Mouse (Mus musculus): ENCODE measurements around the gene Slc25a39. TPM values are rescaled to one million over a fixed set of nuclear protein-coding genes. Genes with fewer than 3 reads are reported as not detected.

The Slc25a39 gene
- polyA plus RNA-seq, 1 experiment from 2014 or later: 390 TPM

- WGBS (ENCODE audit: insufficient replicate concordance): 73% methylated on average over 3 of the region's 3 CpGs
- H3K4me2 ChIP-seq: peak overlapping the region; percentile 86
- peaks cover 51% of the 10 kb centered on the region for H3K4me1 ChIP-seq (replicated peaks)
- H3K36me3 ChIP-seq: peaks cover 15% of the 10 kb centered on the region
- no peaks in the 10 kb centered on the region for H3K9me3 ChIP-seq (replicated peaks)
- ATAC-seq (ENCODE audit: low read depth): no peak
- peak overlapping the region; percentile 74 for H3K9ac ChIP-seq
- peak overlapping the region; percentile 97 for H3K27ac ChIP-seq
- peak overlapping the region; percentile 87 for H3K4me3 ChIP-seq (replicated peaks)
- H3K27me3 ChIP-seq: peaks cover 9% of the 10 kb centered on the region
- no peak for DNase-seq
These were observed 2.1 kb upstream of the Slc25a39 start for GRCm38 (mm10) chr11:102409795-102410330.

- H3K27ac ChIP-seq: peak overlapping the region; percentile 97
- peaks cover 5% of the 10 kb centered on the region for H3K27me3 ChIP-seq
- H3K4me3 ChIP-seq (replicated peaks): peak overlapping the region; percentile 87
- H3K36me3 ChIP-seq: peaks cover 22% of the 10 kb centered on the region
- 36% methylated on average over 15 of the region's 15 CpGs for WGBS (ENCODE audit: insufficient replicate concordance)
- H3K9ac ChIP-seq: peak overlapping the region; percentile 74
- peaks cover 58% of the 10 kb centered on the region for H3K4me1 ChIP-seq (replicated peaks)
- H3K4me2 ChIP-seq: peak overlapping the region; percentile 86
- DNase-seq: no peak
- H3K9me3 ChIP-seq (replicated peaks): no peaks in the 10 kb centered on the region
- ATAC-seq (ENCODE audit: low read depth): no peak
These were observed 1.4 kb upstream of the Slc25a39 start for GRCm38 (mm10) chr11:102408888-102409794.

- under 1% methylated on average over 32 of the region's 32 CpGs for WGBS (ENCODE audit: insufficient replicate concordance)
- H3K4me1 ChIP-seq (replicated peaks): peaks cover 65% of the 10 kb centered on the region
- ATAC-seq (ENCODE audit: low read depth): peak; percentile 88
These were observed 664 bp upstream of the Slc25a39 start for GRCm38 (mm10) chr11:102408344-102408876.

GRCm38 (mm10) chr11:102406900-102407833, 579 bp downstream of the Slc25a39 start:
- Histone ChIP-seq H3K9ac (peak overlapping the region; percentile 96), H3K4me3 (replicated peaks) (peak overlapping the region; percentile 87), H3K9me3 (replicated peaks) (no peaks in the 10 kb centered on the region), H3K27ac (peak overlapping the region; percentile 97), H3K27me3 (peaks cover 13% of the 10 kb centered on the region), H3K36me3 (peaks cover 42% of the 10 kb centered on the region), H3K4me1 (replicated peaks) (peaks cover 71% of the 10 kb centered on the region), H3K4me2 (peak overlapping the region; percentile 86)
- under 1% methylated on average over 85 of the region's 85 CpGs for WGBS (ENCODE audit: insufficient replicate concordance)
- ATAC-seq (ENCODE audit: low read depth) (peak; percentile 67), DNase-seq (peak; percentile 88)

More at GRCm38 (mm10) chr11:102408344-102408876, 664 bp upstream of the Slc25a39 start:
- H3K36me3 ChIP-seq: peaks cover 29% of the 10 kb centered on the region
- peak overlapping the region; percentile 86 for H3K4me2 ChIP-seq
- H3K27me3 ChIP-seq: peaks cover 5% of the 10 kb centered on the region
- no peaks in the 10 kb centered on the region for H3K9me3 ChIP-seq (replicated peaks)
- peak overlapping the region; percentile 87 for H3K4me3 ChIP-seq (replicated peaks)
- peak; percentile 99 for DNase-seq
- H3K27ac ChIP-seq: peak overlapping the region; percentile 97
- H3K9ac ChIP-seq: peak overlapping the region; percentile 96

GRCm38 (mm10) chr11:102406401-102406800, 1.3 kb downstream of the Slc25a39 start:
- peaks cover 20% of the 10 kb centered on the region for H3K27me3 ChIP-seq
- H3K9ac ChIP-seq: peak overlapping the region; percentile 96
- peak overlapping the region; percentile 86 for H3K4me2 ChIP-seq
- H3K27ac ChIP-seq: peak overlapping the region; percentile 97
- H3K4me3 ChIP-seq (replicated peaks): peak overlapping the region; percentile 87
- no peaks in the 10 kb centered on the region for H3K9me3 ChIP-seq (replicated peaks)
- H3K4me1 ChIP-seq (replicated peaks): peaks cover 69% of the 10 kb centered on the region
- WGBS (ENCODE audit: insufficient replicate concordance): 20% methylated on average over 3 of the region's 3 CpGs
- H3K36me3 ChIP-seq: peaks cover 47% of the 10 kb centered on the region
- DNase-seq (no peak), ATAC-seq (ENCODE audit: low read depth) (no peak)

GRCm38 (mm10) chr11:102405544-102406285, 2.0 kb downstream of the Slc25a39 start:
- Histone ChIP-seq H3K36me3 (peaks cover 47% of the 10 kb centered on the region), H3K27me3 (peaks cover 27% of the 10 kb centered on the region), H3K4me2 (peak overlapping the region; percentile 86), H3K9me3 (replicated peaks) (no peaks in the 10 kb centered on the region), H3K4me1 (replicated peaks) (peaks cover 68% of the 10 kb centered on the region), H3K27ac (peak overlapping the region; percentile 97), H3K4me3 (replicated peaks) (peak overlapping the region; percentile 87), H3K9ac (peak overlapping the region; percentile 96)
- no peak for ATAC-seq (ENCODE audit: low read depth)
- no peak for DNase-seq
- 80% methylated on average over 11 of the region's 11 CpGs for WGBS (ENCODE audit: insufficient replicate concordance)

- no peaks in the 10 kb centered on the region for H3K9me3 ChIP-seq (replicated peaks)
- H3K4me1 ChIP-seq (replicated peaks): peaks cover 71% of the 10 kb centered on the region
- H3K9ac ChIP-seq: peak overlapping the region; percentile 96
- H3K27me3 ChIP-seq: peaks cover 40% of the 10 kb centered on the region
- DNase-seq: no peak
- peak overlapping the region; percentile 41; the same call in 1 of the 2 replicates for H3K27ac ChIP-seq
- ATAC-seq (ENCODE audit: low read depth): no peak
- peak overlapping the region; percentile 87 for H3K4me3 ChIP-seq (replicated peaks)
- H3K36me3 ChIP-seq: peaks cover 47% of the 10 kb centered on the region
- H3K4me2 ChIP-seq: peak overlapping the region; percentile 86
- 78% methylated on average over 18 of the region's 18 CpGs for WGBS (ENCODE audit: insufficient replicate concordance)
These were observed 3.4 kb downstream of the Slc25a39 start for GRCm38 (mm10) chr11:102404161-102405010.

- Histone ChIP-seq H3K4me3 (replicated peaks) (no peak overlapping the region), H3K4me2 (0 out of 2 replicates have a peak overlapping the region, but pooled peaks have one; percentile 86), H3K36me3 (peaks cover 47% of the 10 kb centered on the region), H3K27me3 (peaks cover 48% of the 10 kb centered on the region), H3K9me3 (replicated peaks) (no peaks in the 10 kb centered on the region), H3K9ac (no peak overlapping the region; the same call in 1 of the 2 replicates), H3K4me1 (replicated peaks) (peaks cover 72% of the 10 kb centered on the region), H3K27ac (peak overlapping the region; percentile 40; the same call in 1 of the 2 replicates)
- ATAC-seq (ENCODE audit: low read depth): no peak
- WGBS (ENCODE audit: insufficient replicate concordance): 96% methylated on average over 11 of the region's 11 CpGs
- no peak for DNase-seq
These were observed 4.1 kb downstream of the Slc25a39 start for GRCm38 (mm10) chr11:102403657-102404056.

- Histone ChIP-seq H3K4me3 (replicated peaks) (no peak overlapping the region), H3K9me3 (replicated peaks) (no peaks in the 10 kb centered on the region), H3K9ac (no peak overlapping the region), H3K4me2 (no peak overlapping the region), H3K36me3 (peaks cover 47% of the 10 kb centered on the region), H3K4me1 (replicated peaks) (peaks cover 69% of the 10 kb centered on the region), H3K27me3 (peaks cover 64% of the 10 kb centered on the region), H3K27ac (no peak overlapping the region)
- DNase-seq (no peak), ATAC-seq (ENCODE audit: low read depth) (no peak)
- WGBS (ENCODE audit: insufficient replicate concordance): 67% methylated on average over 12 of the region's 12 CpGs
These were observed 5.7 kb downstream of the Slc25a39 start for GRCm38 (mm10) chr11:102401898-102402500.
